Mouse (Mus musculus) midbrain, postnatal 0 days (tissue): Measurements from ENCODE around the gene Clasp1. TPM values are rescaled to one million over a fixed set of nuclear protein-coding genes. Genes with fewer than 3 reads are reported as not detected.

Experiments used
- ATAC-seq: fragments of 200-750 bp; cut with Nextera tagmentation; 2 replicates; pipeline ENCODE4 v1.8.0; 2017; ENCODE audit warnings: moderate number of reproducible peaks, mild to moderate bottlenecking, moderate TSS enrichment, moderate library complexity; ENCODE audit not compliant: low FRiP score
- DNase-seq: peaks from one replicate; pipeline ENCODE4 v3.0.0-alpha.2; 2015; ENCODE audit warnings: low spot score
- H3K27ac ChIP-seq: fragments of 300-500 bp; sonication (generic); 2 replicates; pipeline ENCODE4 v1.5.1; 2014; ENCODE audit warnings: low read depth, mild to moderate bottlenecking, low read length, mixed read lengths
- H3K27me3 ChIP-seq: fragments of 300-500 bp; sonication (generic); 2 replicates; pipeline ENCODE4 v1.6.1; 2014; ENCODE audit warnings: low read length, control low read depth, mixed read lengths; ENCODE audit not compliant: insufficient read depth
- H3K36me3 ChIP-seq: fragments of 300-500 bp; sonication (generic); 2 replicates; pipeline ENCODE4 v1.6.1; 2014; ENCODE audit warnings: low read length, control low read depth, mixed read lengths; ENCODE audit not compliant: insufficient read depth
- H3K4me1 ChIP-seq: fragments of 300-500 bp; sonication (generic); 2 replicates; pipeline ENCODE4 v1.6.1; 2014; ENCODE audit warnings: mild to moderate bottlenecking, control low read depth, antibody characterized with exemption, low read length, mixed read lengths; ENCODE audit not compliant: insufficient read depth
- H3K4me2 ChIP-seq: fragments of 300-500 bp; sonication (generic); 2 replicates; pipeline ENCODE4 v1.6.1; 2014; ENCODE audit warnings: low read depth, mild to moderate bottlenecking, low read length, mixed read lengths; ENCODE audit not compliant: poor library complexity, severe bottlenecking
- H3K4me3 ChIP-seq: fragments of 300-500 bp; sonication (generic); 2 replicates; pipeline ENCODE4 v1.5.1; 2014; ENCODE audit warnings: low read depth, mild to moderate bottlenecking, low read length, moderate library complexity
- H3K9ac ChIP-seq: fragments of 300-500 bp; sonication (generic); replicated peaks from 2 replicates; pipeline ENCODE4 v1.6.1; 2014; ENCODE audit warnings: mild to moderate bottlenecking, low read length, moderate library complexity, mixed read lengths; ENCODE audit not compliant: poor library complexity, severe bottlenecking
- H3K9me3 ChIP-seq: fragments of 300-500 bp; sonication (generic); 2 replicates; pipeline ENCODE4 v1.6.1; 2016; ENCODE audit warnings: low read length, control low read depth
- CTCF ChIP-seq: IDR thresholded peaks from 2 replicates; pipeline ENCODE4 v1.5.1; 2016; ENCODE audit warnings: antibody characterized with exemption, mild to moderate bottlenecking
- WGBS: fragments of 180-500 bp; shearing (Covaris S2); extraction: QIAGEN DNeasy Blood & Tissue Kit; methylation state at CpG from one replicate; pipeline ENCODE4 v1.1.7; 2014; 5-methylcytosine and 5-hydroxymethylcytosine counted together
- polyA plus RNA-seq: library from polyadenylated mRNA; unstranded; fragments of >200 nt; fragmentation: Nextera tagmentation; extraction: Ambion mirVana; gene quantifications from 2 replicates; pipeline ENCODE4 v1.2.1, GENCODE M21; 2015
- total RNA-seq: library from RNA; depleted of rRNA; stranded (reverse); fragments of >200 nt; gene quantifications from 2 replicates; pipeline ENCODE4 v1.2.3, GENCODE M21; 2014

Gene Clasp1
- total and polyA plus RNA-seq, 2 experiments from 2014 or later = 75.9 to 141 TPM

GRCm38 (mm10) chr1:118539046-118539445 is 150.2 kb downstream of the Clasp1 start:
- no peak overlapping the region for H3K4me3 ChIP-seq
- no peak for ATAC-seq
- no peaks in the 10 kb centered on the region for H3K27me3 ChIP-seq
- peaks cover 66% of the 10 kb centered on the region for H3K36me3 ChIP-seq
- no peak for DNase-seq
- no peak for TF ChIP-seq CTCF
- 96% methylated on average over 6 of the region's 6 CpGs for WGBS
- H3K4me1 ChIP-seq = no peaks in the 10 kb centered on the region
- no peak overlapping the region for H3K9ac ChIP-seq
- no peak overlapping the region for H3K27ac ChIP-seq
- no peak overlapping the region for H3K4me2 ChIP-seq
- no peaks in the 10 kb centered on the region for H3K9me3 ChIP-seq

GRCm38 (mm10) chr1:118542880-118543279 is 154.0 kb downstream of the Clasp1 start:
- no peak for DNase-seq
- peaks cover 63% of the 10 kb centered on the region for H3K36me3 ChIP-seq
- H3K4me1 ChIP-seq = no peaks in the 10 kb centered on the region
- no peak overlapping the region for H3K4me2 ChIP-seq
- no peak overlapping the region for H3K9ac ChIP-seq
- H3K27ac ChIP-seq = no peak overlapping the region
- no peak overlapping the region for H3K4me3 ChIP-seq
- no peaks in the 10 kb centered on the region for H3K27me3 ChIP-seq
- ATAC-seq = no peak
- H3K9me3 ChIP-seq = no peaks in the 10 kb centered on the region
- 94% methylated on average over 7 of the region's 7 CpGs for WGBS
- no peak for TF ChIP-seq CTCF

DNA sequence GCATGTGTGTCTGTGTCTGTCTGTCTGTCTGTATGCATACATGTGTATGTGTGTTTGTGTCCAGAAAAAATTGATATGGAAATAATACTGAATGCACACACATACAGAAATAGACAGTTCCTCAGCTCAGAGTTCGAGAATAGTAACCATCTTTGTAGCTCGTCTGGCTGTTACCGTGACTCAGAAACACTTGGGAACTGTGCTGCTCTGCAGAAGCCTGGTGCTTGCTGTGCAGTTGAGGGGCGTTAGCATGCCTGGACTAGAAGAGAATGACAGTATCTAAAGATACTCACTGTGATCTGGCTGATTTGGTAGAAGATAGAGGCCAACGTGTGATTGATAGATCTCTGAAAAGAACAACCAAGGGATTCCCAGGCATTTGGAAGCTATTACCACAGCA is 159.9 kb downstream of the Clasp1 start:
- H3K4me1 ChIP-seq = no peaks in the 10 kb centered on the region
- no peak for TF ChIP-seq CTCF
- H3K27me3 ChIP-seq = no peaks in the 10 kb centered on the region
- DNase-seq = no peak
- WGBS = 95% methylated on average over 5 of the region's 5 CpGs
- no peak overlapping the region for H3K27ac ChIP-seq
- no peak overlapping the region for H3K4me3 ChIP-seq
- no peaks in the 10 kb centered on the region for H3K9me3 ChIP-seq
- no peak overlapping the region for H3K9ac ChIP-seq
- H3K4me2 ChIP-seq = no peak overlapping the region
- peaks cover 57% of the 10 kb centered on the region for H3K36me3 ChIP-seq
- ATAC-seq = no peak

GRCm38 (mm10) chr1:118551152-118551551 is 162.3 kb downstream of the Clasp1 start:
- Histone ChIP-seq H3K27me3 (no peaks in the 10 kb centered on the region), H3K27ac (no peak overlapping the region), H3K4me3 (no peak overlapping the region), H3K4me1 (no peaks in the 10 kb centered on the region), H3K9me3 (no peaks in the 10 kb centered on the region), H3K4me2 (no peak overlapping the region), H3K9ac (no peak overlapping the region), H3K36me3 (peaks cover 61% of the 10 kb centered on the region)
- no peak for DNase-seq
- WGBS = 90% methylated on average over 5 of the region's 5 CpGs
- no peak for ATAC-seq
- TF ChIP-seq CTCF = no peak

DNA sequence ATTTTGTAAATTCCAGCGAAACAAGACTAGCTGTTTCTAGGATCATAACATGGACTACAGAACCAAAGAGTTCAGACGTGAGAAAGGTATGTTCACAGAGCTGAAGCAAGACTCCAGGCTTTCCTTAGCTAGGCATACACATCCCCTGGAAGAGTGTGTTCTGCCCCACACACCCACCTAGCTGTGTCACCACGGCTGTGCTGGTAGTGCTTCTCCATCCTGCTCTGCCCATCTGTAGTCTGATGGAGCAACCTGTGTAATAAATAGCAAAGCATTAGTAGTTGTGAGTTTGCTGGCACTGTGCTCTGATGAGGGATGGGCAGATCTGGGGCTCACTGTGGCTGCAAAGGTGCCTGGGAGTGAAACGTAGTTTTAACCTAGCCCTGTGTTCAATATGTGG is 163.2 kb downstream of the Clasp1 start:
- DNase-seq (no peak), ATAC-seq (no peak)
- Histone ChIP-seq H3K4me2 (no peak overlapping the region), H3K27ac (no peak overlapping the region), H3K4me1 (no peaks in the 10 kb centered on the region), H3K4me3 (no peak overlapping the region), H3K9me3 (no peaks in the 10 kb centered on the region), H3K36me3 (peaks cover 60% of the 10 kb centered on the region), H3K9ac (no peak overlapping the region), H3K27me3 (no peaks in the 10 kb centered on the region)
- no peak for TF ChIP-seq CTCF
- 91% methylated on average over 4 of the region's 4 CpGs for WGBS

GRCm38 (mm10) chr1:118553045-118553444 is 164.2 kb downstream of the Clasp1 start:
- ATAC-seq = no peak
- no peak for TF ChIP-seq CTCF
- Histone ChIP-seq H3K27ac (no peak overlapping the region), H3K9ac (no peak overlapping the region), H3K4me1 (no peaks in the 10 kb centered on the region), H3K9me3 (no peaks in the 10 kb centered on the region), H3K27me3 (no peaks in the 10 kb centered on the region), H3K4me2 (no peak overlapping the region), H3K4me3 (no peak overlapping the region), H3K36me3 (peaks cover 59% of the 10 kb centered on the region)
- no peak for DNase-seq
- WGBS = 91% methylated on average over 2 of the region's 2 CpGs
